Mouse (Mus musculus): ENCODE data around the gene Sprr2a3. TPM values are rescaled to one million over a fixed set of nuclear protein-coding genes. Genes with fewer than 3 reads are reported as not detected.
"Not testable (repeated sequence)": the region's sequence is repeated elsewhere in the genome, so short reads cannot be mapped to it uniquely, and the experiment has no call there.

The Sprr2a3 gene
- polyA plus RNA-seq (2016; fragmentation: Nextera tagmentation; extraction: Ambion mirVana): not detected in 2 replicates

- not testable (repeated sequence) for H3K4me3 ChIP-seq; H3K9ac ChIP-seq; H3K4me1 ChIP-seq; H3K4me2 ChIP-seq; H3K36me3 ChIP-seq; ATAC-seq; H3K27me3 ChIP-seq (replicated peaks); H3K27ac ChIP-seq; H3K9me3 ChIP-seq (replicated peaks)
- WGBS (ENCODE audit: insufficient replicate concordance): 69% methylated on average over 1 of the region's 1 CpGs
Measured at GRCm38 (mm10) chr3:92285101-92285500, at the start of gene Sprr2a3. Gene Sprr2a3 (plus strand): TSS chr3:92285417.

- not testable (repeated sequence) for H3K4me3 ChIP-seq, ATAC-seq
- WGBS (ENCODE audit: insufficient replicate concordance): no CpG with 5 or more reads among the region's 5 CpGs
Measured at GRCm38 (mm10) chr3:92236463-92237189, 48.6 kb upstream of the Sprr2a3 start.

GRCm38 (mm10) chr3:92238736-92239135, 46.5 kb upstream of the Sprr2a3 start:
- ATAC-seq; H3K4me3 ChIP-seq; H3K27ac ChIP-seq; H3K4me2 ChIP-seq; H3K36me3 ChIP-seq; H3K9me3 ChIP-seq (replicated peaks); H3K9ac ChIP-seq; H3K27me3 ChIP-seq (replicated peaks); H3K4me1 ChIP-seq: not testable (repeated sequence)

More at GRCm38 (mm10) chr3:92236463-92237189, 48.6 kb upstream of the Sprr2a3 start:
- H3K9ac ChIP-seq; H3K9me3 ChIP-seq (replicated peaks); H3K4me2 ChIP-seq; H3K36me3 ChIP-seq; H3K4me1 ChIP-seq; H3K27me3 ChIP-seq (replicated peaks); H3K27ac ChIP-seq: not testable (repeated sequence)

- not testable (repeated sequence) for H3K4me3 ChIP-seq; ATAC-seq; H3K27ac ChIP-seq; H3K4me1 ChIP-seq; H3K9ac ChIP-seq; H3K27me3 ChIP-seq (replicated peaks); H3K9me3 ChIP-seq (replicated peaks); H3K4me2 ChIP-seq; H3K36me3 ChIP-seq
- no CpG with 5 or more reads among the region's 1 CpGs for WGBS (ENCODE audit: insufficient replicate concordance)
Measured at GRCm38 (mm10) chr3:92239197-92239596, 46.0 kb upstream of the Sprr2a3 start.

GRCm38 (mm10) chr3:92244833-92245232, 40.4 kb upstream of the Sprr2a3 start:
- H3K4me1 ChIP-seq; H3K36me3 ChIP-seq; H3K9me3 ChIP-seq (replicated peaks); H3K4me3 ChIP-seq; H3K4me2 ChIP-seq; H3K9ac ChIP-seq; H3K27ac ChIP-seq; H3K27me3 ChIP-seq (replicated peaks); ATAC-seq: not testable (repeated sequence)

- not testable (repeated sequence) for H3K4me1 ChIP-seq; H3K27ac ChIP-seq; H3K9me3 ChIP-seq (replicated peaks); H3K4me2 ChIP-seq; H3K9ac ChIP-seq; H3K4me3 ChIP-seq; H3K27me3 ChIP-seq (replicated peaks); H3K36me3 ChIP-seq
- ATAC-seq: 0 out of 2 replicates have a peak, but pooled peaks have one; percentile 42
- WGBS (ENCODE audit: insufficient replicate concordance): no CpG with 5 or more reads among the region's 10 CpGs
Measured at GRCm38 (mm10) chr3:92246245-92246644, 39.0 kb upstream of the Sprr2a3 start.

GRCm38 (mm10) chr3:92248494-92248893, 36.7 kb upstream of the Sprr2a3 start:
- not testable (repeated sequence) for ATAC-seq; H3K27me3 ChIP-seq (replicated peaks); H3K9me3 ChIP-seq (replicated peaks); H3K36me3 ChIP-seq; H3K4me2 ChIP-seq; H3K9ac ChIP-seq; H3K4me1 ChIP-seq; H3K4me3 ChIP-seq; H3K27ac ChIP-seq

- 75% methylated on average over 1 of the region's 2 CpGs for WGBS (ENCODE audit: insufficient replicate concordance)
- not testable (repeated sequence) for H3K9me3 ChIP-seq (replicated peaks); ATAC-seq; H3K9ac ChIP-seq; H3K4me2 ChIP-seq; H3K27ac ChIP-seq; H3K4me1 ChIP-seq; H3K27me3 ChIP-seq (replicated peaks); H3K36me3 ChIP-seq; H3K4me3 ChIP-seq
Measured at GRCm38 (mm10) chr3:92250450-92250849, 34.8 kb upstream of the Sprr2a3 start.

- H3K36me3 ChIP-seq; H3K9me3 ChIP-seq (replicated peaks); H3K9ac ChIP-seq; H3K4me3 ChIP-seq; H3K27ac ChIP-seq; H3K4me2 ChIP-seq; H3K27me3 ChIP-seq (replicated peaks); H3K4me1 ChIP-seq: not testable (repeated sequence)
- ATAC-seq: peak; percentile 59
- WGBS (ENCODE audit: insufficient replicate concordance): no CpG with 5 or more reads among the region's 8 CpGs
Measured at GRCm38 (mm10) chr3:92253860-92254259, 31.4 kb upstream of the Sprr2a3 start.

GRCm38 (mm10) chr3:92258526-92258925, 26.7 kb upstream of the Sprr2a3 start:
- H3K27me3 ChIP-seq (replicated peaks); H3K4me2 ChIP-seq; H3K4me3 ChIP-seq; H3K4me1 ChIP-seq; H3K27ac ChIP-seq; H3K9me3 ChIP-seq (replicated peaks); H3K9ac ChIP-seq; H3K36me3 ChIP-seq: not testable (repeated sequence)
- ATAC-seq: peak; percentile 56

- not testable (repeated sequence) for H3K27me3 ChIP-seq (replicated peaks); H3K27ac ChIP-seq; H3K9ac ChIP-seq; H3K4me1 ChIP-seq; H3K4me3 ChIP-seq; ATAC-seq; H3K4me2 ChIP-seq; H3K9me3 ChIP-seq (replicated peaks); H3K36me3 ChIP-seq
- no CpG with 5 or more reads among the region's 2 CpGs for WGBS (ENCODE audit: insufficient replicate concordance)
Measured at GRCm38 (mm10) chr3:92263462-92263861, 21.8 kb upstream of the Sprr2a3 start.

GRCm38 (mm10) chr3:92271414-92271985, 13.7 kb upstream of the Sprr2a3 start:
- H3K4me2 ChIP-seq; H3K27ac ChIP-seq; H3K9me3 ChIP-seq (replicated peaks); H3K27me3 ChIP-seq (replicated peaks); H3K4me3 ChIP-seq; H3K9ac ChIP-seq; H3K4me1 ChIP-seq; H3K36me3 ChIP-seq: not testable (repeated sequence)
- ATAC-seq: 0 out of 2 replicates have a peak, but pooled peaks have one; percentile 27
- WGBS (ENCODE audit: insufficient replicate concordance): no CpG with 5 or more reads among the region's 4 CpGs

GRCm38 (mm10) chr3:92273504-92273903, 11.7 kb upstream of the Sprr2a3 start:
- not testable (repeated sequence) for H3K4me3 ChIP-seq; H3K9ac ChIP-seq; H3K27ac ChIP-seq; H3K27me3 ChIP-seq (replicated peaks); ATAC-seq; H3K4me2 ChIP-seq; H3K4me1 ChIP-seq; H3K36me3 ChIP-seq; H3K9me3 ChIP-seq (replicated peaks)

Measured in liver, embryonic 12.5 days (tissue).